Mouse (Mus musculus) embryonic fibroblast, embryonic 13.5 days (primary cell): Measurements from ENCODE around the gene Phf23. TPM values are rescaled to one million over a fixed set of nuclear protein-coding genes. Genes with fewer than 3 reads are reported as not detected.

Experiments used
- H3K27ac ChIP-seq: 2 replicates; pipeline ENCODE4 v1.5.1; 2012; ENCODE audit warnings: low read length, control low read depth, inconsistent platforms; ENCODE audit not compliant: insufficient read depth
- H3K4me1 ChIP-seq: 2 replicates; pipeline ENCODE4 v1.6.1; 2011; ENCODE audit warnings: low read length; ENCODE audit not compliant: control insufficient read depth, insufficient read depth
- H3K4me3 ChIP-seq: 2 replicates; pipeline ENCODE4 v1.5.1; 2011; ENCODE audit warnings: mild to moderate bottlenecking, control low read depth, low read length; ENCODE audit not compliant: insufficient read depth
- CTCF ChIP-seq: IDR thresholded peaks from 2 replicates; pipeline ENCODE4 v1.5.1; 2011; ENCODE audit warnings: mild to moderate bottlenecking, control low read depth, low read length, moderate library complexity, borderline replicate concordance; ENCODE audit not compliant: insufficient read depth
- POLR2A ChIP-seq: IDR thresholded peaks from 2 replicates; pipeline ENCODE4 v1.6.1; 2011; ENCODE audit warnings: low read depth, mild to moderate bottlenecking, control low read depth, low read length, moderate library complexity
- polyA plus RNA-seq: library from polyadenylated mRNA; stranded (reverse); fragments of >200 nt; gene quantifications from 2 replicates; pipeline ENCODE4 v1.2.4, GENCODE M21; 2011; ENCODE audit warnings: low read depth; ENCODE audit not compliant: missing spikeins, insufficient read length

The Phf23 gene
- polyA plus RNA-seq, 1 experiment, result 89.1 TPM

DNA sequence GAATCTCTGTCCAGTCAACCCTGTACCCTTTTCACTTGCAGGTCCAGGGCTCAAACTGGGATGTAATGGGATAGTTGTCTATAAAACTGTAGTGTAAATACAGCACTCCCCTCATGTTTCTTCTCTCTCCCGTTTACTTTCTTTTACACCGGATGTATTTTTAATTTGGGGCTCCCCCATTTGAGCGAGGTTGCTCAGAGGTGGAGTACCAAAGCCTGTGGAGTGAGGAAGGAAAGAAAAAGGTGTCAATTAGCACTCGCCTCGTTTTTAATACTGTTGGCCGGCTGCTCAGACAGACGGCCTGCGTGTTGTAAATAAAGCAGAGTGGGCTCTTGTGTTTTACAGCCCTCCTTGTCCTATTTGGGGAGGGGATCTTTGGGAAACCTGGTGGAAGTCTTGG is 4.1 kb downstream of the Phf23 start:
- TF ChIP-seq POLR2A (no peak), CTCF (no peak)

DNA sequence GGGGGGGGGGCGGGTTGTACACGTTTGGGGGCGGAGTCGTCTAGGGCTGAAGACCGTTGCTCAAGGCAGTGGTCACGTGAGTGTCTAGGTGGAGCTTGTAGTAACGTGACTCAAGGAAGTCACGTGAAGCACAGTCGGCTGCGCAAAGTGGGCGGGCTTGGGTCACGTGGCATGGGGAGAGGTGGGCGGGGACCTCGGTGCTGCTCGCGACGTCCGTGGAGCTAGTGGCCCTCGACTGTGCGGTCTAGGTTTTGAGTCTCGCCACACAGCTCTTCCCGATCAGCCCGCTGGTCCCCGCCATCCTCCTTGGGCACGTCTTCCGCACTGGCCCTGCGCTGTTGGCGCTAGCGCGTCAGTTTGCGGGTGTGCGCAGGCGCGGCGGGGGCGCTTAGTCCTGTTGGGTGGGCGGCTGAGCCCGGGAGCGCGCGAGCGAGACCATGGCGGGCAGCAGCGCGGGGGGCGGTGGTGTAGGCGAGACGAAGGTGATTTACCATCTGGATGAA is 4.9 kb downstream of the Phf23 start, which contains the start of gene Dvl2:
TSS of gene Dvl2 (plus strand) at position 200 of the 503 bp plus-strand sequence.
- peak within 1 kb of the TSS; percentile 81 for H3K27ac ChIP-seq
- H3K4me1 ChIP-seq, result peaks cover 6% of the 10 kb centered on the region; the same call in 1 of the 2 replicates
- TF ChIP-seq POLR2A, result peak; percentile 95
- TF ChIP-seq CTCF, result no peak
- peak within 1 kb of the TSS; percentile 98 for H3K4me3 ChIP-seq

More for the DNA sequence above, 4.1 kb downstream of the Phf23 start:
- Histone ChIP-seq H3K4me1 (peaks cover 6% of the 10 kb centered on the region; the same call in 1 of the 2 replicates), H3K27ac (peak overlapping the region; percentile 16; the same call in 1 of the 2 replicates), H3K4me3 (no peak overlapping the region)

DNA sequence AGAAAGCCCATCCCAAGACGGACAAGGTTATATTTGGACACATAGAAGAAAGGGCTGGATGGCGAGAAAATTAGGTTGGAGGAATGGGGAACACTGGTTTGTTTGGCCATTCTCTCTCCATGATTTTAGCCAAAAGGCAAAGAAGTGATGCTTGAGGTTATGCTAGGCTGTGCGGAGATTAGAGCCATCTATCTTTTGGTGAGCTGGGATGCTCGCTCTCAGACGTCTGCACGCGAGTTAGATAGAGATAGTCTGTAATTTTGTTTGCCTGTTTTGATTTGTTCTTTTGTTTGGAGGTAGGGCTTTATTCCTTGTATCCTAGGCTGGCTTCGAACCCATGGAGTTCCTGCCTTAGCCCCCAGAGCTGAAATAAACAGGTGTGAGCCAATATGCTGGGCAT is 5.6 kb downstream of the Phf23 start:
- TF ChIP-seq POLR2A, result no peak
- TF ChIP-seq CTCF, result no peak
- Histone ChIP-seq H3K27ac (peak overlapping the region; percentile 81), H3K4me3 (peak overlapping the region; percentile 98), H3K4me1 (peaks cover 6% of the 10 kb centered on the region; the same call in 1 of the 2 replicates)

DNA sequence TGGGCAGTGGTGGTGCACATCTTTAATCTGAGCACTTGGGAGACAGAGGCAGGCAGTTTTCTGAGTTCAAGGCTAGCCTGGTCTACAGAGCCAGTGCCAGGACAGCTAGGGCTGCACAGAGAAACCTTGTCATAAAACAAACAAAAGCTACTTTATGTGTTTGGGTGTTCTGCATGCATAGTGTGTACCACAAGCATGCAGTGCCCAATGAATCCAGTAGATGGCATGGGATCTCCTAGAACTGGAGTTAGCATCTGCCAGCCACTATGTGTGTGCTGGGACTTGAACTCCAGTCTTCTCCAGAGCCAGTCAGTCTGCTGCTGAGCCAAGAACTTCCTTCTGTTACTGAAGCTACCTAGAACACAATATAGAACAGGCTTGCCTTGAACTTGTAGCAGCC is 6.3 kb downstream of the Phf23 start:
- TF ChIP-seq POLR2A (no peak), CTCF (no peak)

DNA sequence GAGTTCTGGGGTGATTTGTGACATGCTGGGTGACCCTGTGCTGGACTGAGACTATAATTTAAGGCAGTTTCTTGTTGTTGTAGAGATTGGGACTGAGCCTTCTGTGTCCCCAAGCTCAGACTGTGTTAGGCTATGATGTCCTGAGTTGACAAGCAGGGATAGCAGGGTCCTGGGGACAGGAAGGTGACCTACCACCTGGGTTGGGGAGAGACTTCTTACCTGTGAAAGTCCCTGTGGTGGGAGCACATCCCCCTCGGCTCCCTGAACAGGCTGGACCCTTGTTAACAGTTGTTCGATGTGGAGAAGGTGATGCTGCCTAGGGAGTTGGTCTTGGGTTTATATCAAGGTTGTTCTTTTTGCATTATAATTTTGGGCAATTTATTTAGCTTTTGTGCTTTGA is 6.9 kb downstream of the Phf23 start:
- Histone ChIP-seq H3K4me1 (peaks cover 6% of the 10 kb centered on the region; the same call in 1 of the 2 replicates), H3K4me3 (peak overlapping the region; percentile 3; the same call in 1 of the 2 replicates), H3K27ac (no peak overlapping the region)
- no peak for TF ChIP-seq CTCF
- TF ChIP-seq POLR2A, result no peak

More for the DNA sequence above, 6.3 kb downstream of the Phf23 start:
- Histone ChIP-seq H3K4me1 (peaks cover 6% of the 10 kb centered on the region; the same call in 1 of the 2 replicates), H3K27ac (no peak overlapping the region), H3K4me3 (peak overlapping the region; percentile 98)

DNA sequence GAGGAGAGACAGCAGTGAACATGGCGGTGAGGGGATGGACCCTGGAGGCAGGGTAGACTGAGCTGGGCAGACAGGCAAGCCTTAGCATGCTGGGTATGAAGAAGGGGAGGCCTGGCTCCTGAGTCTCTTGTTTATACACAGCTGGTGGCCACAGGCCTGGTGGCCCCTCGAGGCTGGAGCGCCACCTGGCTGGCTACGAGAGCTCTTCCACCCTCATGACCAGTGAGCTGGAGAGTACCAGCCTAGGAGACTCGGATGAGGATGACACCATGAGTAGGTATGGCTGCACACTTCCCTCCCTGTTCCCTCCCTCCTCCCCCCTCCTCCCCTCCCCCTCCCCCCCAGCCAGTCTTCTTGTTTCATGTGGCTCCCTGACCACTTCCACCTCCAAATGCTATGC is 9.9 kb downstream of the Phf23 start:
- Histone ChIP-seq H3K4me1 (peaks cover 3% of the 10 kb centered on the region; the same call in 1 of the 2 replicates), H3K4me3 (no peak overlapping the region), H3K27ac (no peak overlapping the region)
- TF ChIP-seq CTCF, result peak; percentile 26; the same call in 1 of the 2 replicates
- no peak for TF ChIP-seq POLR2A

DNA sequence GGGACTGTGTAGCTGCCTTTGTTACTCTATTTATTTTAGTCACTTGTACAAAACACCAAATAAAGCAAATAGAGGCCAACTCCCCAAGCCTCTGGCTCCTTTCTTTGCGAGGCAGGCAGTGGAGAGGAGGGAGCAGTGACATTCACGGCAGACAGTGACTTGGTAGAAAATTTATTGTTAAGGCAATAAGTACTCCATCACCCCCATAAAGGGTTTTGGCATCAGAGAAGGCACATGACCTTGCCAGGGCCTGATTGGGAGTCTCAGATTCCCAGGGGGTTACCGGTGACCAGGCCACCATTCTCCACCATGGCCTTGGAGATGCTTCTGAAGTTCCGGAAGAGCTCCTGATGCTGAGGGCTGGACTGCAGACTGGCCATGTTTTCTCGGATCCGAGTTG is 14.5 kb downstream of the Phf23 start:
- Histone ChIP-seq H3K4me1 (0 out of 2 replicates have a peak, but pooled peaks cover 7% of the 10 kb centered on the region), H3K4me3 (no peak overlapping the region), H3K27ac (no peak overlapping the region)
- TF ChIP-seq POLR2A (no peak), CTCF (no peak)

DNA sequence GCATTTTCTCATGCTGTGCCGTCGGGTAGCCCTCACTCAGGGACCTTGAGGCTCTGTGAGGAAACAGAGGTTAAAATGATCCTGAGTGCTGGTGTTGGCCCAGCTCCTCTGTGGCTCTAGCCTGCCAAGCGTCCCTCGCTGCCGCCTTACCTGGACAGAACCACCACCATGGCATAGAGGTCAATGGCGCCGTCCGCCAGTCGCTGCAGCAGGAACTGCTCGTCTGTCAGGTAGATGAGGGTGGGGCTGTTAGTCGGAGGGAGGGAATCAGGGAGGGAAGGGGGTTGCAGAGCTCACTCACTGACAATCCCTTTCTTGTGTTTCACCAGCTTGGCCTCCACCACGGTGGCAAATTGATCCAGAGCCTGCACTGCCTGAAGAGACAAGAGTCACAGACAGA is 15.0 kb downstream of the Phf23 start:
- Histone ChIP-seq H3K27ac (no peak overlapping the region), H3K4me1 (0 out of 2 replicates have a peak, but pooled peaks cover 7% of the 10 kb centered on the region), H3K4me3 (no peak overlapping the region)
- no peak for TF ChIP-seq POLR2A
- no peak for TF ChIP-seq CTCF

DNA sequence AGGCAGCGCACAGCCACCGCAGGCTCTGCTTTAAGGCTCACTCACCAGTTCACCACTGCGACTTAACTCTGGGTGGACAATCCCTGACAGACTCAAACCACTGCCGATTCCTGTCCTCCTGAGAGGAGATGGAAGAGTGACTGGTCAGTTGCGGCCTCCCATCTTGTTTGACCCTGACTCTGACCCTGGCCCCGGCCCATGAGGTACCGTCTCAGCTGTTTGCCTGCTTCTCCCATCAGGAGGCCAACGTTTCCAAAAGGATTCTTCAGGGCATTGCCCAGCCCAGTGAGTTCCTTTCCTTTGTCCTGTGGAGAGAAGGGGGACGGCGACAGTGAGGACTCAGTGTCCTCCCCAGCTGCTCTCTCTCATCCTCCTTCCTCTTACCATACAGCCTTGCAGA is 15.4 kb downstream of the Phf23 start:
- H3K4me3 ChIP-seq, result no peak overlapping the region
- TF ChIP-seq POLR2A (no peak), CTCF (no peak)
- 0 out of 2 replicates have a peak, but pooled peaks cover 7% of the 10 kb centered on the region for H3K4me1 ChIP-seq
- no peak overlapping the region for H3K27ac ChIP-seq

DNA sequence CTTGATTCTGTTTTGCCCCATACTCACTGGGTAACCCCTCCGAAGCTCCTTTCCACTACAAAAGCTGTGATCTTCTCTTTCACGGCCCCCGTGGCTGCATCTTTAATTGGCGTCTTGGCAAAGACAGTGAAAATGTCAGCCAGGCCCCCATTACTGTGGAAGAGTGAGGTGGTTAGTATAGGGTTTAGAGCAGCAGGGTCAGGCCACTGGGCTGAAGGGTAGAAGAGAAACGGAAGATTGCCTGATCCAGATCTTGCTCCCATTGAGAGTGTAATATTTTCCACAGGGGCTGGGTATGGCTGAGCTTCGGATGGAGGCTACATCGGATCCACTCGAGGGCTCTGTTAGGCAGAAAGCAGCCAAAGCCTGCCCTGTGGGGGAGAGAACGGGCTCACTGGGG is 17.4 kb downstream of the Phf23 start:
- Histone ChIP-seq H3K4me3 (no peak overlapping the region), H3K27ac (no peak overlapping the region), H3K4me1 (0 out of 2 replicates have a peak, but pooled peaks cover 7% of the 10 kb centered on the region)
- TF ChIP-seq POLR2A (no peak), CTCF (no peak)

DNA sequence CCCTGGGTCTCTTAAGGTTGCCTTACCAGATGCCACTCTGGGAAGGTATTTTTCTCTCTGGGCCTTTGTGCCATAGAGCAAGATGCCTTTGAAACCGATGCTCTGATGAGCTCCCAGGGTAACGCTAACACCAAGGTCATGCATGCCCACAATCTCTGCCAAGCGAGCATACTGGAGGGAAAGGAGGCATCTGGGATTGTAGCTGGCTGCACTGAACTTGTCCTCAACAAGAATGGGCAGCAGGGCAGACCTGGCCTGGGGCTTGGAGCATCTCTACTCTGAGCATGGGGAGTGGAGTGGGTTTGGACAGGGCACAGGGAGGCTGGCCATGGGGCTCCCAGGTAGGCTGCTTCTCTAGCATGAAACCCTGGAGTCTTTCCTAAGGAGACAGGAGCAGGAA is 17.8 kb downstream of the Phf23 start:
- no peak overlapping the region for H3K27ac ChIP-seq
- no peak for TF ChIP-seq CTCF
- TF ChIP-seq POLR2A, result no peak

More for the DNA sequence above, 17.8 kb downstream of the Phf23 start:
- H3K4me3 ChIP-seq, result no peak overlapping the region
- 0 out of 2 replicates have a peak, but pooled peaks cover 7% of the 10 kb centered on the region for H3K4me1 ChIP-seq
